Mouse (Mus musculus): Measurements from ENCODE around the gene Cirbp. TPM values are rescaled to one million over a fixed set of nuclear protein-coding genes. Genes with fewer than 3 reads are reported as not detected.

Cirbp gene
- polyA plus RNA-seq, 1 experiment from 2014 or later: 175 TPM

Other genes with a start within 250 kb of the Cirbp start
- gene Kiss1r, start 249.0 kb upstream of the Cirbp start, polyA plus RNA-seq (2016; fragmentation: Nextera tagmentation; extraction: Ambion mirVana): 1.1 and 1.2 TPM in 2 replicates
- 149 and 161 TPM in 2 replicates for gene R3hdm4, start 244.8 kb upstream of the Cirbp start, polyA plus RNA-seq (2016; fragmentation: Nextera tagmentation; extraction: Ambion mirVana)
- gene Arid3a, start 238.9 kb upstream of the Cirbp start, polyA plus RNA-seq (2016; fragmentation: Nextera tagmentation; extraction: Ambion mirVana): 8.4 and 8.6 TPM in 2 replicates
- gene Wdr18, start 205.8 kb upstream of the Cirbp start, polyA plus RNA-seq (2016; fragmentation: Nextera tagmentation; extraction: Ambion mirVana): 120 and 122 TPM in 2 replicates
- gene Grin3b, start 195.3 kb upstream of the Cirbp start, polyA plus RNA-seq (2016; fragmentation: Nextera tagmentation; extraction: Ambion mirVana): 0.54 and 0.68 TPM in 2 replicates
- 20.7 and 22.5 TPM in 2 replicates for gene Tmem259, start 181.7 kb upstream of the Cirbp start, polyA plus RNA-seq (2016; fragmentation: Nextera tagmentation; extraction: Ambion mirVana)
- 216 and 240 TPM in 2 replicates for gene Cnn2, start 177.4 kb upstream of the Cirbp start, polyA plus RNA-seq (2016; fragmentation: Nextera tagmentation; extraction: Ambion mirVana)
- 2.1 and 2.3 TPM in 2 replicates for gene Abca7, start 169.5 kb upstream of the Cirbp start, polyA plus RNA-seq (2016; fragmentation: Nextera tagmentation; extraction: Ambion mirVana)
- 12.5 and 12.6 TPM in 2 replicates for gene Arhgap45, start 149.3 kb upstream of the Cirbp start, polyA plus RNA-seq (2016; fragmentation: Nextera tagmentation; extraction: Ambion mirVana)
- 241 and 251 TPM in 2 replicates for gene Polr2e, start 126.2 kb upstream of the Cirbp start, polyA plus RNA-seq (2016; fragmentation: Nextera tagmentation; extraction: Ambion mirVana)
- 463 and 494 TPM in 2 replicates for gene Gpx4, start 118.8 kb upstream of the Cirbp start, polyA plus RNA-seq (2016; fragmentation: Nextera tagmentation; extraction: Ambion mirVana)
- 13.9 and 14.4 TPM in 2 replicates for gene Sbno2, start 60.4 kb upstream of the Cirbp start, polyA plus RNA-seq (2016; fragmentation: Nextera tagmentation; extraction: Ambion mirVana)
- 16.1 and 18.1 TPM in 2 replicates for gene Stk11, start 50.2 kb upstream of the Cirbp start, polyA plus RNA-seq (2016; fragmentation: Nextera tagmentation; extraction: Ambion mirVana)
- 460 and 465 TPM in 2 replicates for gene Atp5d, start 27.4 kb upstream of the Cirbp start, polyA plus RNA-seq (2016; fragmentation: Nextera tagmentation; extraction: Ambion mirVana)
- gene Cbarp, start 25.1 kb upstream of the Cirbp start, polyA plus RNA-seq (2016; fragmentation: Nextera tagmentation; extraction: Ambion mirVana): 4.9 and 5.6 TPM in 2 replicates
- gene Midn, start 17.7 kb upstream of the Cirbp start, polyA plus RNA-seq (2016; fragmentation: Nextera tagmentation; extraction: Ambion mirVana): 30.6 and 38.0 TPM in 2 replicates
- 9.1 and 9.5 TPM in 2 replicates for gene 1600002K03Rik, start 7.0 kb downstream of the Cirbp start, polyA plus RNA-seq (2016; fragmentation: Nextera tagmentation; extraction: Ambion mirVana)
- 60.3 and 62.2 TPM in 2 replicates for gene Efna2, start 13.5 kb downstream of the Cirbp start, polyA plus RNA-seq (2016; fragmentation: Nextera tagmentation; extraction: Ambion mirVana)
- gene Mum1, start 60.4 kb downstream of the Cirbp start, polyA plus RNA-seq (2016; fragmentation: Nextera tagmentation; extraction: Ambion mirVana): 103 and 112 TPM in 2 replicates
- 258 and 278 TPM in 2 replicates for gene Ndufs7, start 83.1 kb downstream of the Cirbp start, polyA plus RNA-seq (2016; fragmentation: Nextera tagmentation; extraction: Ambion mirVana)
- gene Gamt, start 95.0 kb downstream of the Cirbp start, polyA plus RNA-seq (2016; fragmentation: Nextera tagmentation; extraction: Ambion mirVana): 30.7 and 31.9 TPM in 2 replicates
- 69.1 and 71.0 TPM in 2 replicates for gene Dazap1, start 95.5 kb downstream of the Cirbp start, polyA plus RNA-seq (2016; fragmentation: Nextera tagmentation; extraction: Ambion mirVana)
- 926 and 930 TPM in 2 replicates for gene Rps15, start 126.5 kb downstream of the Cirbp start, polyA plus RNA-seq (2016; fragmentation: Nextera tagmentation; extraction: Ambion mirVana)
- gene Apc2, start 130.0 kb downstream of the Cirbp start, polyA plus RNA-seq (2016; fragmentation: Nextera tagmentation; extraction: Ambion mirVana): 4.7 and 5.3 TPM in 2 replicates
- gene 2310011J03Rik, start 154.6 kb downstream of the Cirbp start, polyA plus RNA-seq (2016; fragmentation: Nextera tagmentation; extraction: Ambion mirVana): 48.1 and 50.5 TPM in 2 replicates
- 6.3 and 6.6 TPM in 2 replicates for gene Pcsk4, start 163.5 kb downstream of the Cirbp start, polyA plus RNA-seq (2016; fragmentation: Nextera tagmentation; extraction: Ambion mirVana)
- 4.1 and 4.6 TPM in 2 replicates for gene Reep6, start 164.0 kb downstream of the Cirbp start, polyA plus RNA-seq (2016; fragmentation: Nextera tagmentation; extraction: Ambion mirVana)
- 0.70 and 0.88 TPM in 2 replicates for gene Adamtsl5, start 182.4 kb downstream of the Cirbp start, polyA plus RNA-seq (2016; fragmentation: Nextera tagmentation; extraction: Ambion mirVana)
- 1.2 and 1.3 TPM in 2 replicates for gene Plk5, start 190.5 kb downstream of the Cirbp start, polyA plus RNA-seq (2016; fragmentation: Nextera tagmentation; extraction: Ambion mirVana)
- 12.5 and 15.2 TPM in 2 replicates for gene Mex3d, start 221.7 kb downstream of the Cirbp start, polyA plus RNA-seq (2016; fragmentation: Nextera tagmentation; extraction: Ambion mirVana)
- gene Mbd3, start 233.6 kb downstream of the Cirbp start, polyA plus RNA-seq (2016; fragmentation: Nextera tagmentation; extraction: Ambion mirVana): 361 and 364 TPM in 2 replicates
- gene Uqcr11, start 240.8 kb downstream of the Cirbp start, polyA plus RNA-seq (2016; fragmentation: Nextera tagmentation; extraction: Ambion mirVana): 416 and 437 TPM in 2 replicates

Data from limb, embryonic 12.5 days (tissue).